Mouse (Mus musculus) hindbrain, embryonic 14.5 days (tissue): ENCODE data around the gene Slc25a35. TPM values are rescaled to one million over a fixed set of nuclear protein-coding genes. Genes with fewer than 3 reads are reported as not detected.
"Not testable (repeated sequence)": the region's sequence is repeated elsewhere in the genome, so short reads cannot be mapped to it uniquely, and the experiment has no call there.

Experiments used
- ATAC-seq: fragments of 200-750 bp; cut with Nextera tagmentation; 2 replicates; pipeline ENCODE4 v1.8.0; 2017; ENCODE audit warnings: moderate number of reproducible peaks, mild to moderate bottlenecking, moderate TSS enrichment, moderate library complexity; ENCODE audit not compliant: low FRiP score
- DNase-seq: peaks from one replicate; pipeline ENCODE4 v3.0.0-alpha.2; 2015; ENCODE audit warnings: low spot score
- H3K27ac ChIP-seq: fragments of 300-500 bp; sonication (generic); 2 replicates; pipeline ENCODE4 v1.5.1; 2014; ENCODE audit warnings: mild to moderate bottlenecking, moderate library complexity
- H3K27me3 ChIP-seq: fragments of 300-500 bp; sonication (generic); 2 replicates; pipeline ENCODE4 v1.6.1; 2014; ENCODE audit warnings: mild to moderate bottlenecking, low read length, mixed read lengths; ENCODE audit not compliant: control insufficient read depth, insufficient read depth
- H3K36me3 ChIP-seq: fragments of 300-500 bp; sonication (generic); replicated peaks from 2 replicates; pipeline ENCODE4 v1.6.1; 2014; ENCODE audit not compliant: control insufficient read depth, insufficient read depth
- H3K4me1 ChIP-seq: fragments of 300-500 bp; sonication (generic); replicated peaks from 2 replicates; pipeline ENCODE4 v1.6.1; 2014; ENCODE audit warnings: antibody characterized with exemption, low read length, mixed read lengths; ENCODE audit not compliant: control insufficient read depth, insufficient read depth
- H3K4me2 ChIP-seq: fragments of 300-500 bp; sonication (generic); replicated peaks from 2 replicates; pipeline ENCODE4 v1.6.1; 2014; ENCODE audit warnings: mild to moderate bottlenecking, moderate library complexity
- H3K4me3 ChIP-seq: fragments of 300-500 bp; sonication (generic); replicated peaks from 2 replicates; pipeline ENCODE4 v1.5.1; 2014; ENCODE audit warnings: mild to moderate bottlenecking, low read length
- H3K9ac ChIP-seq: fragments of 300-500 bp; sonication (generic); 2 replicates; pipeline ENCODE4 v1.6.1; 2014
- H3K9me3 ChIP-seq: fragments of 300-500 bp; sonication (generic); 2 replicates; pipeline ENCODE4 v1.6.1; 2016; ENCODE audit warnings: low read length; ENCODE audit not compliant: control insufficient read depth
- WGBS: fragments of 180-500 bp; shearing (Covaris S2); extraction: QIAGEN DNeasy Blood & Tissue Kit; methylation state at CpG from one replicate; pipeline ENCODE4 v1.1.7; 2014; 5-methylcytosine and 5-hydroxymethylcytosine counted together
- polyA plus RNA-seq: library from polyadenylated mRNA; unstranded; fragments of >200 nt; fragmentation: Nextera tagmentation; extraction: Ambion mirVana; gene quantifications from 2 replicates; pipeline ENCODE4 v1.2.1, GENCODE M21; 2014

The Slc25a35 gene
- polyA plus RNA-seq, 1 experiment from 2014 or later: 2.0 TPM

DNA sequence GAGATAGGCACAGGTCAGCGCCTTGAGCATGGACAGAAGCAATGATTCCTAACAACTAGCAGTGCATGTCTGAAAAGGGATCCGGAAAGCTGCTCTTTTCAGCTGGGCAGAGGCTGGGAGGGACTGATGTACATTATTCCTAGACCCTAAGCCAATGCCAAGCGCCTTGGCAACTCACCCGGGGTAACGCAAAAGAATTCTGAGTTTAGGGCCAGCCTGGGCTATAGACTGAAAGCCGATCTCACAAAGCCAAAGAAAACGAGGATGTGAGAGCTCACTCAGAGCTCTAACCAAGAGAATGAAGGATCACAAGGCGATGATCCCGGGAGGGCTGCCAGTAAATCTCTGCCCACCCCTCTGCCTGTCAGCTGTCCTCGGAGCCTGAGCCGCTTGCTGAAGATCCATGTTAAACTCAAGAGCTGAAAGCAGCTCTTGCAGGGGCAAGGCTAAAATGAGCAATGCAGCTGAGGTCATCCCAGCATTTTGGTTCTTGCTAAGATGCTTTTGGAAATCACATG is 19.5 kb downstream of the Slc25a35 start:
- peaks cover 67% of the 10 kb centered on the region for H3K36me3 ChIP-seq
- no peak overlapping the region for H3K9ac ChIP-seq
- H3K4me2 ChIP-seq: no peak overlapping the region
- DNase-seq (no peak), ATAC-seq (no peak)
- no peak overlapping the region for H3K27ac ChIP-seq
- H3K27me3 ChIP-seq: no peaks in the 10 kb centered on the region
- H3K4me1 ChIP-seq: no peaks in the 10 kb centered on the region
- no peaks in the 10 kb centered on the region for H3K9me3 ChIP-seq
- WGBS: 79% methylated on average over 11 of the region's 11 CpGs
- H3K4me3 ChIP-seq: no peak overlapping the region

- Histone ChIP-seq H3K9me3 (no peaks in the 10 kb centered on the region), H3K27me3 (no peaks in the 10 kb centered on the region), H3K36me3 (peaks cover 76% of the 10 kb centered on the region), H3K9ac (no peak overlapping the region), H3K4me1 (no peaks in the 10 kb centered on the region), H3K4me3 (no peak overlapping the region), H3K27ac (no peak overlapping the region), H3K4me2 (no peak overlapping the region)
- no peak for DNase-seq
- WGBS: 92% methylated on average over 17 of the region's 17 CpGs
- ATAC-seq: no peak
These were observed 20.4 kb downstream of the Slc25a35 start for GRCm38 (mm10) chr11:68988341-68988740.

DNA sequence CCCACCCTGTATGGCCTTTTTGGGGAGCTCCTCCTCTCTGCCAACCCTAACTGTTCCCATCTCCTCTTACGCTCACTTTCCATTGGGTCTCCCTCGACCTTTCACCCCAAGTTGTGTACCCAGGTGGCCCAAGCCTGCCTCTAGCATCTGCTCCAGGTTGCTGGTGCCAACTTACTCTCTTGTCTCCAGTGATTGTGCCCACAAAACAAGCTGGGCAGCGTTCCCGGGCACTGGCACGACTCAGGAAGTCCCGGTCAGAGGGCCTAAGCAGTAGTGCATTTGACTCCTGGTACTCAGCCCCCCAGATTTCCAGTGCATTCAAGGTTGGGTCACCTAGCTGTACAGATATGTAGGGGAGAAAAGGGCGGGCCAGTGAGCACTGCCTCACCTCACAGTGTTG is 25.2 kb downstream of the Slc25a35 start:
- Histone ChIP-seq H3K27ac (no peak overlapping the region), H3K4me2 (no peak overlapping the region), H3K9ac (no peak overlapping the region), H3K27me3 (no peaks in the 10 kb centered on the region), H3K4me1 (no peaks in the 10 kb centered on the region), H3K4me3 (no peak overlapping the region), H3K36me3 (peaks cover 93% of the 10 kb centered on the region), H3K9me3 (no peaks in the 10 kb centered on the region)
- WGBS: 94% methylated on average over 7 of the region's 7 CpGs
- no peak for ATAC-seq
- DNase-seq: no peak

GRCm38 (mm10) chr11:68994377-68994776 is 26.4 kb downstream of the Slc25a35 start:
- Histone ChIP-seq H3K36me3 (peaks cover 93% of the 10 kb centered on the region), H3K4me2 (no peak overlapping the region), H3K27me3 (no peaks in the 10 kb centered on the region), H3K27ac (no peak overlapping the region), H3K4me1 (no peaks in the 10 kb centered on the region), H3K9ac (no peak overlapping the region), H3K4me3 (no peak overlapping the region), H3K9me3 (no peaks in the 10 kb centered on the region)
- no peak for DNase-seq
- ATAC-seq: no peak
- WGBS: 97% methylated on average over 3 of the region's 3 CpGs

- Histone ChIP-seq H3K4me2 (no peak overlapping the region), H3K9ac (no peak overlapping the region), H3K9me3 (no peaks in the 10 kb centered on the region), H3K27me3 (no peaks in the 10 kb centered on the region), H3K27ac (no peak overlapping the region), H3K4me1 (no peaks in the 10 kb centered on the region), H3K4me3 (no peak overlapping the region), H3K36me3 (peaks cover 93% of the 10 kb centered on the region)
- WGBS: 96% methylated on average over 4 of the region's 4 CpGs
- ATAC-seq (no peak), DNase-seq (no peak)
These were observed 29.1 kb downstream of the Slc25a35 start for GRCm38 (mm10) chr11:68997080-68997479.

DNA sequence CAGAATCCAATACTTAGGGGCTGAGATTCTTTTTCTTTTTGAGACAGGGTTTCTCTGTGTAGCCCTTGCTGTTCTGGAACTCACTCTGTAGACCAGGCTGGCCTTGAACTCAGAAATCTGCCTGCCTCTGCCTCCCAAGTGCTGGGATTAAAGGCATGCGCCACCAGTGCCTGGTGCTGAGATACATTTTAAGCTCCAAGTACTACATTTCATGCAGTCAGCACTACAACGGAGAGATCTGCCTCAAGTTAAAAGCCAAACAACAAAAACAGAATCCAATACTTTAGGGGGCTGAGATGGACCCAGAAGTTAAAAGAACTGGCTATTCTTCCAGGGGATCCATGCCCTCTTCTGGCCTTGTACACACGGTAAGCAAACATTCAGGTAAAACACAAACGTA is 34.9 kb downstream of the Slc25a35 start:
- H3K9me3 ChIP-seq, H3K4me1 ChIP-seq, H3K27me3 ChIP-seq, ATAC-seq, H3K27ac ChIP-seq, H3K4me2 ChIP-seq, H3K4me3 ChIP-seq, H3K9ac ChIP-seq, DNase-seq: not testable (repeated sequence)
- 95% methylated on average over 4 of the region's 4 CpGs for WGBS
- H3K36me3 ChIP-seq: peaks cover 55% of the 10 kb centered on the region

DNA sequence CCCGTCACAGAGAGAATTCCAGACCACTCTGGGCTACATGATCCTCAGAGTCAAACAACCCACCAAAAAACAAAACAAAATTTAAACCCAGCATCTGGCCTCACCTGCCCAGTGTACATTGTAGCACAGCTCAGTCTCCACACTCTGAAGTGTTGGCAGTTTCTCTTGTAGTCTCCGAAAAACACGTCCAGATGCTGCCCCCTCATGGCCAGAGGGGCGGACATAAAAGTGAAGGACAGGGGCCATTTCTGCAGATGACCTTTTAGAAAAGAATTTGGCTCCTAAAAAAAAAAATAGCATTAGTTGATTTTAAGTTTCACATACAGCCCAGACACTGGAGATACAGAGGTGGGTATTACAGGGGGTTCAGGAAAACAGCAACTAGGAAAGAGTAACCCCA is 35.7 kb downstream of the Slc25a35 start:
- no peak for DNase-seq
- H3K9me3 ChIP-seq: no peaks in the 10 kb centered on the region
- no peaks in the 10 kb centered on the region for H3K27me3 ChIP-seq
- H3K27ac ChIP-seq: no peak overlapping the region
- H3K4me2 ChIP-seq: no peak overlapping the region
- 56% methylated on average over 4 of the region's 4 CpGs for WGBS
- no peak overlapping the region for H3K9ac ChIP-seq
- ATAC-seq: no peak
- peaks cover 10% of the 10 kb centered on the region for H3K4me1 ChIP-seq
- peaks cover 46% of the 10 kb centered on the region for H3K36me3 ChIP-seq
- H3K4me3 ChIP-seq: no peak overlapping the region

- 91% methylated on average over 7 of the region's 7 CpGs for WGBS
- no peaks in the 10 kb centered on the region for H3K9me3 ChIP-seq
- no peaks in the 10 kb centered on the region for H3K27me3 ChIP-seq
- DNase-seq (no peak), ATAC-seq (no peak)
- H3K9ac ChIP-seq: no peak overlapping the region
- H3K4me1 ChIP-seq: peaks cover 10% of the 10 kb centered on the region
- H3K36me3 ChIP-seq: peaks cover 30% of the 10 kb centered on the region
- H3K27ac ChIP-seq: no peak overlapping the region
- no peak overlapping the region for H3K4me2 ChIP-seq
- H3K4me3 ChIP-seq: no peak overlapping the region
These were observed 37.3 kb downstream of the Slc25a35 start for GRCm38 (mm10) chr11:69005193-69005592.

- peaks cover 14% of the 10 kb centered on the region for H3K4me1 ChIP-seq
- H3K4me3 ChIP-seq, H3K27me3 ChIP-seq, H3K4me2 ChIP-seq, H3K9ac ChIP-seq, H3K27ac ChIP-seq, ATAC-seq, DNase-seq, H3K9me3 ChIP-seq: not testable (repeated sequence)
- peaks cover 17% of the 10 kb centered on the region for H3K36me3 ChIP-seq
These were observed 38.6 kb downstream of the Slc25a35 start for GRCm38 (mm10) chr11:69006575-69006974.
